Mouse (Mus musculus) lung, adult 10 weeks (tissue): ENCODE results near the gene Wdr20. TPM values are rescaled to one million over a fixed set of nuclear protein-coding genes. Genes with fewer than 3 reads are reported as not detected.

Source experiments
- polyA plus RNA-seq: library from polyadenylated mRNA; stranded (reverse); fragments of 350-450 nt; fragmentation: Illumina TruSeq; extraction: RNeasy Lipid Tissue Mini Kit (QIAGEN cat#74804); gene quantifications from one replicate; pipeline ENCODE4 v1.2.3, GENCODE M21; 2014; ENCODE audit warnings: low read depth, low replicate concordance; ENCODE audit not compliant: insufficient read depth

Gene Wdr20
- polyA plus RNA-seq = 13.1 TPM

GRCm38 (mm10) chr12:110737170-110738157 lies at the start of gene Wdr20:
Gene Wdr20, plus strand, starts transcription at chr12:110737944.

GRCm38 (mm10) chr12:110702556-110702955 lies 35.2 kb upstream of the Wdr20 start, which contains the start of gene Hsp90aa1:
Gene Hsp90aa1, minus strand, starts transcription at chr12:110702728.

GRCm38 (mm10) chr12:110840348-110841198 lies 102.8 kb downstream of the Wdr20 start, which contains the start of gene Mok:
Gene Mok, minus strand, starts transcription at chr12:110840939.

GRCm38 (mm10) chr12:110850010-110850928 lies 112.5 kb downstream of the Wdr20 start, which contains the start of gene Zfp839:
Gene Zfp839, plus strand, starts transcription at chr12:110850253.

Other genes with a start within 250 kb of the Wdr20 start
- 48.0 TPM for gene Dync1h1, start 136.5 kb upstream of the Wdr20 start, polyA plus RNA-seq
- gene 1700001K19Rik, start 55.3 kb upstream of the Wdr20 start, polyA plus RNA-seq = not detected
- gene Hsp90aa1, start 35.2 kb upstream of the Wdr20 start, polyA plus RNA-seq = 245 TPM
- gene Mok, start 103.0 kb downstream of the Wdr20 start, polyA plus RNA-seq = 4.7 TPM
- gene Zfp839, start 112.3 kb downstream of the Wdr20 start, polyA plus RNA-seq = 4.3 TPM
- gene Cinp, start 151.2 kb downstream of the Wdr20 start, polyA plus RNA-seq = 28.5 TPM
- 1.5 TPM for gene Tecpr2, start 151.3 kb downstream of the Wdr20 start, polyA plus RNA-seq
- 4.6 TPM for gene Ankrd9, start 241.1 kb downstream of the Wdr20 start, polyA plus RNA-seq